Mouse (Mus musculus): ENCODE results near the gene Lpar3. TPM values are rescaled to one million over a fixed set of nuclear protein-coding genes. Genes with fewer than 3 reads are reported as not detected.
"Not testable (repeated sequence)": the region's sequence is repeated elsewhere in the genome, so short reads cannot be mapped to it uniquely, and the experiment has no call there.

The Lpar3 gene
- total RNA-seq, 2 experiments from 2014 or later: not detected

DNA sequence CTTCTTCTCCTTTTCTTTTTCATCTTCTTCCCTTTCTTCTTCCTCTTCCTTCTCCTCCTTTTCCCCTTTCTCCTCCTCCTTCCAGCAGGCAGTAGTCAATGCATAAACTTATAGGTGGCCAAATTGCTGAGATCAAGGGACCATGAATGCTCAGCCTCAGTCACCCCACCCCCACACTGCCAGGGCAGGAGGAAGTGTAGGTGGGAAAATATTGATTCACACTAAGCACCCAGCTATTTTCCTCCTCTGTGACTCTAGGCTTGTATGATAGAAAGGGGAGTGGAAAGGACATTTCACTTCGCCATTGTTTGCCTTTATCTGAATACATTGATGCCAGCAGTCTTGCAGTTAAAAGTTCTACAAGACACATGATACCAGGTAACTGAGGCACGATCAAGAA is 13.3 kb upstream of the Lpar3 start:
- no peak for ATAC-seq (replicated peaks; ENCODE audit: poor library complexity)

DNA sequence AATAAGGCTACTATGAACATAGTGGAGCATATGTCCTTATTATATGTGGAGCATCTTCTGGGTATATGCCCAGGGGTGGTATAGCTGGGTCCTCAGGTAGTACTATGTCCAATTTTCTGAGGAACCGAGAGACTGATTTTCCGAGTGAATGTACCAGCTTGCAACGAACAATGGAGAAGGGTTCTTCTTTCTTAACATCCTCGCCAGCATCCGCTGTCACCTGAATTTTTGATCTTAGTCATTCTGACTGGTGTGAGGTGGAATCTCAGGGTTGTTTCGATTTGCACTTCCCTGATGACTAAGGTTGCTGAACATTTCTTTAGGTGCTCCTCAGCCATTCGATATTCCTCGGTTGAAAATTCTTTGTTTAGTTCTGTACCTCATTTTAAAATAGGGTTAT is 11.0 kb upstream of the Lpar3 start:
- ATAC-seq (replicated peaks; ENCODE audit: poor library complexity): not testable (repeated sequence)

DNA sequence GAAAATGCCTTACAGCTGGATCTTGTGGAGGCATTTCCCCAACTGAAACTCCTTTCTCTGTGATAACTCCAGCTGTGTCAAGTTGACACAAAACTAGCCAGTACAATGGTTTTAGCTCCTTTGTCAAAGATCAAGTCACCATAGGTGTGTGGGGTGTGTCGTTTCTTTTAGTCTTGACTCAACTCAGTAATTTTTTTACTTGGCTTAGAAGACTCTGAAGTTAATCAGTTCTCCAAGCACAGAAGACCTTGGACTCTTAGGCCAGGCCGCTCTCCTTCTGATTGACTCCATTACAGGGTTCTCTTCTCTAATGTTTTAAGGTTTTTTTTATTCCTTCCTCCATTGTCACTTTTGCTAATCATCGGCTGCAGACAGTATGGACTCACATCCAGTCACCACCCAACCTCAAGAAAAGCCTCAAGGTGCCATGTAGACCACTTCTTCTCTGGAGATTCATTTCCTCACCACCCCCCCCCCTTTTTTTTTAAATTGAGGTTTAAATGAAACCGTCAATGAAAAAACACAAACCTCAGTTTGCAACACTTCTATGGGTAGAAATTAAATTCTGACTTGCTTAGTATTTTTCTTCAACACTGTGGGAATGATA is 9.5 kb upstream of the Lpar3 start:
- no peak for ATAC-seq (replicated peaks; ENCODE audit: poor library complexity)

DNA sequence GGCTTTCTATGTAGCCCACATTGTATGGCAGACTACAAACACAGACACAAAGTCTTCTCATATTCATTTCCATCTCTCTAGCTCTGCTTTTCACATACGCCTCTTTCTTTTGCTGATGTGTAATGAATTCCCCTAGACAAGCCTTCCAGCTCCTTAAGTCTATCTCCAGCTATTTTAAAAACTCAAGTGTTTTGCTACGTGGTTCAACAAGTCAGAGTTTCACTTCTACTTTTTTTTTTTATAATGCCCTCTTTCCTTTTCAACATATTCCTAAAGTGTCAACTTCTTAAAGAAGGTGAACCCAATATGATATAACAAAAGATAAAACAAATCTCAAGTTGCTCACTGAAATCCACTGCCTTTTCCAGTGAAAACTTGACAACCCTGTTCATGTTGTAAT is 8.8 kb upstream of the Lpar3 start:
- no peak for ATAC-seq (replicated peaks; ENCODE audit: poor library complexity)

DNA sequence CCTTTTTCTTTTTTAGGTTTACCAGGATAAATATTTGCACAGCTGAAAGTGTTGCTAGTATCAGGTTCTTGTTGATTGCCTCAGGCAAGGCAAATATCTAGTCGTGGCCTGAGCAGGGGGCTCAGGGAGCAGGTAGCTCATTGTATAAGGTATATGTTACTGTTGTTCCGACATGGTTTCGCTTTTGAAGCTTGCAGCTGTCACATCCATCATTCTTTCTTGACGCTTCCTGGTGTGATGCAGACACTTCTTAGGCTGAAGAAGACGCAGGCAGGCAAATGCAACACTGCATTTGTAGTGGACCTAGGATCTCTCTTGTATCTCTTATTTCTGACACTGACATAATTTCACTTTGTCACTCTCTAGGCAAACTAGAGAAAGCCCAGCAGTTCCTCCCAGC is 7.4 kb upstream of the Lpar3 start:
- ATAC-seq (replicated peaks; ENCODE audit: poor library complexity): no peak

DNA sequence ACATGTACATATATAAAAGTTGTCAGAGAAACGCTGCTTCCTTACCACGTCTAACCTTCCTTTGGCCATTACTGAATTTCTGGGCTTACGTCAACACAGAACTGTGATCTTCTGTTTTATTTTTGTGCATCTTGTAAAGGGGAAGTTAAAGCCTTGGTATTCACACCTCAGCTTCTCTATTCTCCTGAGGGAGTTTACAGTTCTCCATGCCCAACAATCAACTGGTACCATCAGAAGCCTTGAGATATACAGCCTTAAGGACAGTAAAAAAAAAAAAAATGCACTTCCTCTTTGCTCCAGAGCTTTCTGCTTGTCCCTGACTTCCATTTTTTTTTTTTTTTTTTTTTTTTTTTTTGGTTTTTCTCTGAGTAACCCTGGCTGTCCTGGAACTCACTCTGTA is 4.2 kb upstream of the Lpar3 start:
- ATAC-seq (replicated peaks; ENCODE audit: poor library complexity): peak; percentile 26

DNA sequence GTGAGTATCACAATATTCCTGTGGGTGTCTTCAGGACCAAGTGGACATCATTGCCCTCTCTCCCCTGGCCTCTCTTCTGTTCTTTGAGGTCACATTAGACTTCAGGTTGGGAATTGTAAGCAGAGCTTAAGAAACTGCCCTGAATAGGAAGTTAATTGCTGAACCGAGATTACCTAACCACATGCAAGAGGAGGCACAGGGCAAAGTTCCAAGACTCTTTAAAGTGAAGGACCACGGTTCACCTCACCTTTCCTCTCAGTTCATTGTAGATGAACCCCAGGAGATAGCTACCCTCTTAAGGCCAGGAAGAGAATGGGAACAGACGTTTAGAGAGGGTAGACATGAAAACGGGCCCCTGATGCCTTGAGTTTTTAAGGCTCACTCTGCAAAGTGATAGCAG is 3.5 kb downstream of the Lpar3 start:
- ATAC-seq (replicated peaks; ENCODE audit: poor library complexity): peak; percentile 26

DNA sequence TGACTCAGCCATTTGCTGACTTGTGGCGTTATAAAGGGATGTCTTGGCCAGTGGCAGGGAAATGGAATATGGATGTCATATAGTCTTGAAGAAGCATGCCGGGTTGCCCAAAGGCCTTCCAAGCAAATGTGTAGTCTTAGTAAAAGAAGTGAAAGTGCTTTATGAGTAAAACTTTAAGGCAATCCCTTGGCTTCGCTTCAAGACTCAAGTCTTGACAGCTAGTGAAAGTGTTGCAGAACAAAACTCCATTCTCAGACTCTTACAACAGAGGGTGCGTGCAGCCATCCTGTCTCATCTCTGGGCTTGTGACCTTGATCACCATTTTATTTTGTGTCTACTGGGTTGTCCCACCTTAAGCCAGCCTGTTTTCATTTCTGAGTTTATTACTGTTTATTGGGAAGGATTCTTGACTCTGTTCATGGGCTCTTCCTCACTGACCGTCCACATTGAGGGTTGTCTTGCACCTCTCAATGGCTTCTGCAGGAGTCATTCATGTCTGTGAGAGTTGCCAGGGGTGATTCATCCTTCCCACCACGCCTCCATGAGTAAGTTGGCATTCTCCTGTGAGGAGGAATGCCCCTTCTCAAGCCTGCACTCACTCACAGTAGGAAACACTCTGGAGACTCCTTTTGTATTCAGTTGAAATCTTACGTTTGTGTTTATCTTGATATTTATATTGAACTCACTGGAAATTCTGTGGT is 4.4 kb downstream of the Lpar3 start:
- ATAC-seq (replicated peaks; ENCODE audit: poor library complexity): no peak

DNA sequence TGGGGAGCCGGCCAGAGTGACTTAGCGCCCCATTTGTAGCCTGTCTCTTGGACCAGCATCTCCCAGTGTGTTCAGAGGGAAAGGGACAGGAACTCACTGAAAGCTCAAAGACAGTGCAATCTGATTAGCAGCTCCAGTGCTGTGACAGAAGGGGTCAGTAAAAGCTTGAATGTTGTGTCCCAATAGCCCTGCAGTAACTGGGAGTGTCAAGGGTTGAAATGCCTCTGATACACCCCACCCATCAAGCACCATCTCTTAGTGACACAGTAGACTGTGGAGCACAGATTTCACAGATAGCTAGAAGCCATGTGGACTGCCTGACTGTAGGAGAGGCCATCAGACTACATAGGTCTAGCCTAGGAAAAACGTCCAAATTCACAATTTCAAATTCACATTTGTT is 6.7 kb downstream of the Lpar3 start:
- no peak for ATAC-seq (replicated peaks; ENCODE audit: poor library complexity)

DNA sequence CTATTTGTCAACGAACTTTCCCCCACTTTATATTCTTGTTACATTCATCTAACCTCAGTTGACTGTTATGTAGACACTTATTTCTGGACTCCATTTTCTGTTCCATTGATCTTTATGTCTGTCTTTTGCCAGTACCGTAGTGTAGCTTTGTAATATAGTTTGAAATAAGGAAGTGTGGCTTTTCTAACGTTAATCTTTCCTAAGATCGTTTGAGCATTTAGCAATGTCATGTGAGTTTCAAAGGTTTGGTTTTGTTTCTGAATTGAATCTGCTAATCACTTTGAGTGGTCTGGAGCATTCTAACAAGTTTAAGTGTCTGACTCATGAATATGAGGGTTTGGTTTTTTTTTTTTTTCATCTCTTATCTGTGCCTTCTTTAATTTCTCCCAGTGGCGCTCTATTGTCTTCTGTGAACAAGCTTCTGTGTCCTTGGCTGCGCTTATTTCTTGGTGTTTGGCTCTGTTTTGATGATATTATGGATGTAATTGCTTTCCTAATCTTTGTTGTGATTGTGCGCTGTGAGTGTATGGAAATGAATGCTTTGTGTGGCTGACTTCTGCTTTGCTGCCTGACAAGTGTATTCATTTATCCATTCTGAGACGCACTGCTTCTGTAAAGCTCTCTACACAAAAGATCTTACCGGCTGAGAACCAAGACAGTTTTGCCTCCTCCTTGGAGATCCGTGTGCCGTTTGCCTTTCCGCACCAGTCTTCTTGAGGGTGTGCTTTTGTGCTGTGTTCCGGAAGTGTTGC is 8.0 kb downstream of the Lpar3 start:
- ATAC-seq (replicated peaks; ENCODE audit: poor library complexity): peak; percentile 80

DNA sequence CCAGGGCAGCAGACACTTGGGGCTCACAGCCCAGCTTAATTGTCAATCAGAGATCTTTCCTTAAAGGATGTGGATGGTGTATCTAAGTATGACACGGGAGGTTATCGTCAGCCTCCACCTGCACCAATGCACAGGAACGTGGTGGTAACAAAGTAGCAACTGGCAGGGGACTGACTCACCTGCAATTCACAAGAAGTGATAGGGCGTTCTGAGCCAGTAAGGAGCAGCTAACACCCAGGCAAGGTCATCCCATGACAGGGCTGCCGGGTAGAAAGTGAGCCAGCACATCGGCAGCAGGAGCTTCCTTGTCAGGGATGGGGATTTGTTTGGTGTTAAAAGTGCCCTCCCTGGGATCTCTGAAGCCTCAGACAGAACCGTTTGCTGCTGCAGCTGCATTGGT is 11.9 kb downstream of the Lpar3 start:
- ATAC-seq (replicated peaks; ENCODE audit: poor library complexity): no peak

DNA sequence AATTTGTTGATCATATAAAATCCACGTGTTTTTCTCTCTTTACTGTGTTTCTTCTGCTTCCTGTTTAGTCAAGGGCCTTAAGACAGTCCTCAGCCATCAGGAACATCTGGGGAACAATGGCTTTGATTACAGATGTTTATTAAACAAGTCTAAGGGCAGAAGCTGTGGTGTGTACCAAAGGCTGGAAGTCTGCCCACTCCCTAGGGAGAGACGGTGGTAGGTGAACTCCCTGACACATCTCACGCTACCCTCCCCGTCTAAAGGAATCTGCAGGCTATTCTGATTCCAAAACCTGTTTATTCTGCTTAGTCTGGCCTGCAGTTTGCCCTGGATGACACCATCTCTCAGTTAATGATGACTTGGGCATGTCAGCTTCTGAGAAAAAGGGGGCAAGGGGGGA is 13.0 kb downstream of the Lpar3 start:
- ATAC-seq (replicated peaks; ENCODE audit: poor library complexity): no peak

DNA sequence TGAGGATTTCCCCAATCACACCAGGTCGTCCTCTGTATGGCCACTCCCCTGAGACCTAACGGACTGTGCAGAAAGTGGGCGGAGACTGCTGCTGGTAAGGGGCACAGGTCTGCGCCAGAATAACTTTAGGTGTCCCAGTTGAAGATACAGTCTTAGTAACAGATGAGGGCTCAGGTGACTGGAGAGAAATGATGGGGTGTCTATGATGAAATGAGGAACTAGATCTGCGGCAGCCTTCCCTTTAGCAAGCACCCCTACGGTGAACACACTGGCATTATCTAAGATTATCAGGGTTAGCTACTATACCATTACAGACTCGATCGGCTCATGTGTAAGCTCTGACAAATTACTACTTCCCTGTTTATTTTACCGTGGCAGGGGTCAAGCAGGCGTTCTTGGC is 13.8 kb downstream of the Lpar3 start:
- peak; percentile 75 for ATAC-seq (replicated peaks; ENCODE audit: poor library complexity)

DNA sequence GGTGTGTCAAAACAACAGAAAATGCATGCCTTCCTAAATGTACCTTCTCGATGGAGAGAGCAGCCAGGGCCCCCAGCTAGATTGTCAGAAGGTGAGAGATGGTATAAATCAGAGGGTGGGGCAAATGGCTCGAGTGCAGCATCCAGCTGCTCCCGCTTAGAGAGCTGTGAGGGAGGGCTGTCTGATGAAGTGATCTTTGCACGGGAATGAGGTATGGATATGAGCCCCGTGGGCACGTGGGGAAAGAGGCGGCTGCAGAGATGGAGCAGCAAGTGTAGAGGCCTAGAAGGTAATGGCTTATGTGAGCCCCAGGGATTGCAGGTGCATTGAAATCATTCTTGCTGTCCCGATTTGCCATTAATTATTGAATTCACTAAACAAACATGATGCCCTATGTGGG is 15.5 kb downstream of the Lpar3 start:
- no peak for ATAC-seq (replicated peaks; ENCODE audit: poor library complexity)

DNA sequence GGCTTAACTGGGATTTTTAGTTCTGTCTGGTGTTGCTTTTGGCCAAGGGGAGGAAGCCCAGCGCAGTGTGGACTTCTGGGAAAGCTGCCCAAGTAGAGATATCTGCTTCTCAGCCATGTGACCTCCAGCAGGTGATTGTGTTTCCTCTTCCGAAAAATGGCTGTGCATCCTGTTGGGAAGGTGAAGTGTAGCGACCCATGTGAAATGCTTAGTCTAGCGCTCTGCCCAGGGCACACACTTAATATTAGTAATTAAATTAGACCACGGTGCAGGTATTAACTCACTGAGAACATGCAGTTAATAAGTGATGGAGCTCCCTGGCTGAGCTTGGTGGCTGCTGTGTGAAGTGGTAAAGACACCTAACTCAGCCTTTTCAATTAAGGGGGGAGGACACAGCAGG is 16.9 kb downstream of the Lpar3 start:
- ATAC-seq (replicated peaks; ENCODE audit: poor library complexity): no peak

DNA sequence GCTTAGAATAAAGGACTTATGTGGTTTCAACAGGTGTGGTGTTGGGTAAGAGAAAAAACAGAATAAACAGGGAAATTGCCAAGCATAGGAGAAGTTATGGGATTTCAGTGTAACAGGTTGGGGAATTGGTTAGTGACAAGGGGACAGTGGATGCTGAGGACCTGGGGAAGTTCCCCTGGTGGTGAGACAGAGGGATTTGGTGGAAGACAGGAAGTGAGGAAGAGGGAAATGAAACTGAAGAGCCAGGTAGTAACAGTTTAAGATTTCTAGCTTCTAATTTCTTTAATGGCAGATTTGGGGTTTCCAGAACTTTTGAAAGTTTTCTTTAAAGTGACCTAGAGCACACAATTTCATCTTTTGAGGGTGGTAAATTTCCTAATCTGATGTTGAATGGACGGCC is 23.9 kb downstream of the Lpar3 start:
- ATAC-seq (replicated peaks; ENCODE audit: poor library complexity): peak; percentile 55

DNA sequence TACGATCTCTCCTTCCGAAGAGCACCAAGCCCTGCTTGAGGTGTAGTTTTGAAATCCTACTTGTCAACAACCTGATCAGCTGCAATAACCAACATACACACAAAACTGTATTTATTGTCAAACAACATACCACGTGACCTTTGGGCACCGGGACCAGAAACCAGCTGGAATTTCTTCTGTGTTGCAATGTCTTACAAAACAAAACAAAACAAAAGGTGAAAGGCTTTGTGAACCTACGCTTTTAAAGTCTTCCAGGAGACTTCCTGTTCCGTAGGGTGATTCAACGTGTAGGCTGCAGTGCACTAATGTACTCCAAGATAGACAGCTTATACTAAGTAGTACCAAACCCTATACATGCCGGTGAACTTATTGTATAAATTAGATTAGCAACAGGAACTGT is 25.8 kb downstream of the Lpar3 start:
- ATAC-seq (replicated peaks; ENCODE audit: poor library complexity): no peak

DNA sequence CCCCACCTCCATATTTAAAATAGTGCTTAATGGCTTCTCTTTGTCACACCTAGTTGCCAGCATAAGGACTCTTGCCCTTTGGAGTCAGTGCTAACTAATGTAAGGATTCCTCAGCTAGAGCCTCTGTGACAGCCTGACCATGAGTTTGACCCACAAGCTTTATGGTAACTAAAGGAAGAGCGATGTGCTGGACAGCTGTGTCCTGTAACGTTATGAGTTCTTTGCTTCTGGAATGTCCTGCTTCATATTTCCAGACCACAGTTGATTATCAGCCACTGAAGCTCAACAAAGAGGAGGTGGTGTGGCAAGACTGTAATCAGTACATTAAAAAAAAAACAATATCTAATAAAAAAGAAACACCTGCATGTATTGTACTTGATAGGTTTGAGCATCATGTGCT is 26.2 kb downstream of the Lpar3 start:
- ATAC-seq (replicated peaks; ENCODE audit: poor library complexity): no peak

DNA sequence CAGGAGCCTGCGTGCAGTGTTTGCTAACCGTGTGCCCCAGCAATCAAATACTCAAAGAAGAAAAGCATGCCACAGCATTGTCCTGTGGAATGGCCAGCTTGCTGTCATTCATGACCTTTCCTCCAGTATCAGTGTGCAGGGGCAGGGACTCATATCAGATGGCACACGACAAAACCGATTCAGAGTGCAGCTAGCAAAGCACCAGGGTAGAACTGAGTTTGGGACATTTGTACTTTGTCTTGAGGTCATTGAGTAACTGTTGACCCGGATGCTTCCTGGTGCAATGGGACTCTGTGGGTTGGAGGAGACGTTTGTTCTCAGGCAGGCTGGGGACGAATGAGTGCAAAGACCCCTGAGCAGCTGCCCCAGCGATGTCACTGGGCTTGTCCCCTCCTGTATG is 29.1 kb downstream of the Lpar3 start:
- no peak for ATAC-seq (replicated peaks; ENCODE audit: poor library complexity)

DNA sequence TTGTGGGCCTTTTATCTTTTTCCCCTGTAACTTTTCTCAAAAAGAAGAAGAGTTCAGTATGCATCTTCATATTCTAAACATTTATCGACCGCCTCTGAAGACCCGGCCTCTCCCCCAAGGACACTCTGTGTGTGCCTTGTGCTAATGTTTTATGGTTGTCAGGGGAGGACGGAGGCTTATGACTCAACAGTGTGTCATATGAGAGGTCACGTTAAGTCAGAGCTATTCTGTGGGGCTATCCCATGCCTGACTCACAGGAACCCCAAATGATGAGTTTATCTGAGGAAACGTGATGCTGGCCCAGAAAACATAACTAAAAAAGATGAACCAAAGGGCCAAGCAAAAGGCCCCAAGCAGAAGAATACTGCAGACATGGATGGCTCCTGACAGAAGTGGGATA is 31.0 kb downstream of the Lpar3 start:
- ATAC-seq (replicated peaks; ENCODE audit: poor library complexity): no peak

DNA sequence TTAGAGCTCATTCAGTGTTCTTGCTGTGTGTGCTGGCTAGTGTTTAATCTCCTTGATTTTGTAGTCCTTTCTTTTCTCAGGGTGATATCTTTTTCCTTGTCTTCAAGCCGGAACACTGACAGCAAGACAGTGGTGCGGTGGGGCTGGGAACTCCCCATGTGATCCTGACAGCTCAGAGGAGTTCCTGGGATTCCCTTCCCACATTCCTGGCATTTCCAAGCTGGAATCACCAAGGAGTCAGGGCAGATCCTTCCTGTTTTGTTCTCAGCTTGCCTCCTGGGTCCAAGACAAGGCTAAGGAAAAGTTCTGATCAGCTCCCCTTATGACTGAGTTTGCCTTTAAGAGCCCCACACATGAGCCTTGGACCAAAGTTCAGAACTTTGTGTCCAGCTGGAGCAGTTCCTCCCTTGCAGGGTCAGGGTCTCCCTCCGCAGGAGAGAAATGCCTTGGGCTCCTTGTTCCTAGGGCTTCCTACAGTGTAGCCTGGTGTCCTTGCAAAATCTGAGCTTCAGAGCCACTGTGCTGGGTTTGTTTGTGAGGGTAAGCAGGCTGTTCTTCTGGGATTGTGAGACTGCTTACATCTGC is 33.1 kb downstream of the Lpar3 start:
- no peak for ATAC-seq (replicated peaks; ENCODE audit: poor library complexity)

DNA sequence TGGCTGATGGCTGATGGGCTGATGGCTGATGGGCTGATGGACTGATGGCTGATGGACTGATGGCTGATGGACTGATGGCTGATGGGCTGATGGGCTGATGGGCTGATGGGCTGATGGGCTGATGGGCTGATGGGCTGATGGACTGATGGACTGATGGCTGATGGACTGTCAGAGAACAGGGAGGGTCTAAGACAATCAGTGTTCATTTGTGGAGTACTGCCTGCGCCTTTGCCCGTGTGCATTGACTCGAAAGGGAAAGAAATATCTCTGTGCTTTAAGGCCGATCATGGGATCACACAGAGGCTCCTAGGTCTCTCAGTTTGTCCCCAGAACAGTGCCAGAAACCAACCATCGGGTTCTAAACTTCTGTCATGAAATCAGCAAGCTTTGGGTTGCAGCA is 34.4 kb downstream of the Lpar3 start:
- no peak for ATAC-seq (replicated peaks; ENCODE audit: poor library complexity)

Measured in megakaryocyte progenitor cell, adult 5-6 weeks (primary cell).